Mouse (Mus musculus): ENCODE data around the gene Nfkbib. TPM values are rescaled to one million over a fixed set of nuclear protein-coding genes. Genes with fewer than 3 reads are reported as not detected.

Gene Nfkbib
- total and polyA plus RNA-seq, 3 experiments: 30.5 to 101 (median 59.3) TPM

DNA sequence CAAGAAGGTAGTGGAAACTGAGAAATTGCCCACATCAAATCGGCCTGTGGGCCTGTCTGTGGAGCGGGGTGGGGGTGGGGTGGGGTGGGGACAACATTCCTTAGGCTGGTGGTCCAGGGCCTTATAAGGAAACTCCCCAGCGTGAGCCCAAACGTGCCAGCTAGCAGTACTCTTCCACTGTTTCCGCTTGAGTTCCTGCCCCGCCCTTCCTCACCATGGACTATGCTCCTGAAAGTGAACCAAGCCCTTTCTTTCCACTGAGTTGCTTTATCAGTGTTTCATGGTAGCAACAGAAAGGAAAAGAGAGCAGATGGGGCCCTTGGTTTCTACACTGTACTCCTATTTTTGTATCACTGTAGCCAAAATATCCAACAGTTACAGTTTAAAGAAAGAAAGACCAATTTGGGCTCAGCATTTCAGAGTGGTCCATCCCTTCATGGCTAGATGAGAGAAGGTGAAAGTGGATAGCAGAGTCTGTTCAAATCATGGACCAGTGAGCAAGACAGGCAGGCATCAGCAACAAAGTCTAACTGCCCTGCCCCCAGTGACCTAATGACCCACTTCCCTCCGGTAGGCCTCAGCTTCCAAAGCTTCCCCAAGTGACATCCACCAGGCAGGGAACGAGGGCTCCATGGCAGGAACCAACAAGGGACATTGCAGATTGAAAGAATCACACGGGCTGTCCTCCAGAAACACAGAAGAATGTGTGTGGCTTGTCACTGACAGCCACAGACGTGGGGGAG lies 35.7 kb upstream of the Nfkbib start (continued):
- TF ChIP-seq HCFC1 (IDR thresholded peaks at IDR 0.05; ENCODE audit: low read depth, low read length): no peak; the same call in 1 of the 2 replicates
- TF ChIP-seq E2F4 (IDR thresholded peaks at IDR 0.05; ENCODE audit: insufficient replicate concordance, low read depth, low read length): no peak
- TF ChIP-seq USF2 (conservative IDR thresholded peaks at IDR 0.05; ENCODE audit: low read depth, low read length): no peak
- no peak for TF ChIP-seq MAFK (IDR thresholded peaks at IDR 0.05; ENCODE audit: insufficient replicate concordance, low read length)

DNA sequence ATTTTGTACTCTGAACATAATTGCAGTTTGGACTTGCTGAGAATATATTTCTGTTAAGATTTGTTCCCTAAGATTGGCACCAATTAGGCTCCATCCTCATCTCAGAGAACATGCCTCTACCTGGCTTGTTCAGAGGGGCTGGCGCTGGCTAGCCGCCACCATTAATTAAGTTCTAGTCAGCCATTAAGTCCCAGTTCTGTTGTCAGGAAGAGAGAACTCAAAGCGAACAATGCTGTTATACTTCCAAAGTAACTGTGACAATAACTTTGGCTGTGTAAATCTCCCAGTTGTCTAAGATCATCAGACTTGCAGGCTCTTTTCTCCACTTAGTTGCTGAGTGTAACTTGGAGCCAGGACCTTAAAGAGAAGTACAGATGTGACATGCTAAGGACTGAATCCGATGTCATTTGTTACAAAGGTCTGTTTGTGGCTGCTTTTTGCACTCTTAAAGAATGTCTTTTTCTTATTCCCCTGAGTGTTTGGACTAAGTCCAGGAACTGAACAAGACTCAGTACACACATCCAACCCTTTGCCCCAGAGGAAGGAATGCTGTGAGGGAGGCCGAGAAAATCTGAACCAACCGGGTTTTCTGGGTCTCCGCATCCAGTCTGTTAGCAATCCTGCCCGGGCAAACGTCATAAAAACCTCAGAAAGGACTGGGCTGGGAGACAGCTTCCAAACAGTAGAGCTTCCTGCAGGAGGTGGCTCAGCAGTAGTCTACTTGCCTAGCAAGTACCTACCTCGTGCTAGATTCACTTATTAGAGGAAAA lies 34.8 kb upstream of the Nfkbib start:
- Histone ChIP-seq H3K36me3 (replicated peaks in 1 of 2; ENCODE audit: control insufficient read depth in 1 of 2, insufficient read depth in 1 of 2, low read length in 1 of 2) (peaks cover 21 to 32% of the 10 kb centered on the region in 2 experiments), H3K4me1 (ENCODE audit: control insufficient read depth in 1 of 2, insufficient read depth in 2 of 2) (peaks cover 14 to 43% of the 10 kb centered on the region in 2 experiments), H3K27ac (ENCODE audit: insufficient read depth, low read depth) (peak overlapping the region; percentile 37; the same call in 1 of the 2 replicates), H3K4me3 (replicated peaks in 1 of 3; ENCODE audit: low read depth in 2 of 3, low read length in 2 of 3, poor library complexity in 1 of 3) (no peak overlapping the region), H3K27me3 (replicated peaks) (no peaks in the 10 kb centered on the region), H3K79me2 (replicated peaks; ENCODE audit: control insufficient read depth, extremely low read depth, insufficient read depth, poor library complexity, severe bottlenecking) (peaks cover 6% of the 10 kb centered on the region), H3K9ac (ENCODE audit: insufficient read depth, low read depth) (no peak overlapping the region), H3K4me2 (ENCODE audit: insufficient read depth, low read depth, poor library complexity, severe bottlenecking) (0 out of 2 replicates have a peak overlapping the region, but pooled peaks have one; percentile 33), H3K9me3 (replicated peaks; ENCODE audit: low read length) (no peaks in the 10 kb centered on the region)
- dilution Hi-C loops (cut with MboI; ENCODE audit: extremely low pct_ligation_motif_present, extremely low pct_unique_long_range_greater_than_20kb, low sequenced_read_pairs) (no loop called here), in situ Hi-C loops (cut with MboI; ENCODE audit: low pct_ligation_motif_present, low pct_unique_long_range_greater_than_20kb, low sequenced_read_pairs) (no loop called here)
- no peak for DNase-seq (ENCODE audit: extremely low read depth)
- TF ChIP-seq NRF1 (IDR thresholded peaks at IDR 0.05; ENCODE audit: low read depth, low read length) (0 out of 2 replicates have a peak, but pooled peaks have one; percentile 3), PAX5 (IDR thresholded peaks at IDR 0.05; ENCODE audit: low read length) (no peak)

DNA sequence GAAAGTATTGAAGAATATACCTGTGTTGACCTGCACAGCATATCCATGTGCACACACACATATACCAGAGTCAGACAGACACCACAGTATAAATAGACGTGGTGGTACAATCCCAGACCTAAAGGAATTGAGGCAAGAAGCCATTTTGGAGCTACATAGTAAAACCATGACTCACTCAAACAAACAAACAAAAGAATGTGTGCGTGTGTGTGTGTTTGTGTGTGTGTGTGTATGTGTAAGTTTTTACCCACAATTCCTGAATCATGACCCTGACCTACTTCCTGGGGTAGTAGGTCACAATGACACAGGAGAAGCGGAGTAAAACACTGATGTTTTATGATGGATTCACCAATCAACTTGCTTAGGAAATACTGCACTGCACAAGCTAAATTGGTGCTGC lies 34.1 kb upstream of the Nfkbib start:
- no peak overlapping the region for H3K4me2 ChIP-seq (ENCODE audit: insufficient read depth, low read depth, poor library complexity, severe bottlenecking)
- dilution Hi-C loops (cut with MboI; ENCODE audit: extremely low pct_ligation_motif_present, extremely low pct_unique_long_range_greater_than_20kb, low sequenced_read_pairs): no loop called here
- H3K9me3 ChIP-seq (replicated peaks; ENCODE audit: low read length): no peaks in the 10 kb centered on the region
- in situ Hi-C loops (cut with MboI; ENCODE audit: low pct_ligation_motif_present, low pct_unique_long_range_greater_than_20kb, low sequenced_read_pairs): no loop called here
- H3K27me3 ChIP-seq (replicated peaks): no peaks in the 10 kb centered on the region
- peaks cover 21 to 32% of the 10 kb centered on the region in 2 experiments for H3K36me3 ChIP-seq (replicated peaks in 1 of 2; ENCODE audit: control insufficient read depth in 1 of 2, insufficient read depth in 1 of 2, low read length in 1 of 2)
- H3K4me3 ChIP-seq (replicated peaks in 1 of 3; ENCODE audit: low read depth in 2 of 3, low read length in 2 of 3, poor library complexity in 1 of 3): no peak overlapping the region
- no peak for TF ChIP-seq MEF2A (IDR thresholded peaks at IDR 0.05; ENCODE audit: borderline replicate concordance, low read depth, low read length)
- no peak for TF ChIP-seq SIN3A (IDR thresholded peaks at IDR 0.05; ENCODE audit: low read length)
- no peak for TF ChIP-seq ZMIZ1 (IDR thresholded peaks at IDR 0.05; ENCODE audit: low read depth, low read length)
- TF ChIP-seq POLR2AphosphoS2 (IDR thresholded peaks at IDR 0.05; ENCODE audit: low read depth, low read length): no peak
- TF ChIP-seq GABPA (IDR thresholded peaks at IDR 0.05; ENCODE audit: insufficient replicate concordance, low read depth, low read length): no peak
- TF ChIP-seq CHD1 (IDR thresholded peaks at IDR 0.05; ENCODE audit: low read depth, low read length): no peak
- no peak overlapping the region for H3K9ac ChIP-seq (ENCODE audit: insufficient read depth, low read depth)
- peaks cover 7% of the 10 kb centered on the region for H3K79me2 ChIP-seq (replicated peaks; ENCODE audit: control insufficient read depth, extremely low read depth, insufficient read depth, poor library complexity, severe bottlenecking)
- H3K27ac ChIP-seq (ENCODE audit: insufficient read depth, low read depth): no peak overlapping the region
- no peak for DNase-seq (ENCODE audit: extremely low read depth)
- H3K4me1 ChIP-seq (ENCODE audit: control insufficient read depth in 1 of 2, insufficient read depth in 2 of 2): peaks cover 14 to 38% of the 10 kb centered on the region in 2 experiments
